Mouse (Mus musculus) spleen, postnatal 4 days (tissue): ENCODE results near the gene Csta1.
"Not testable (repeated sequence)": the region's sequence is repeated elsewhere in the genome, so short reads cannot be mapped to it uniquely, and the experiment has no call there.

Experiments used
- DNase-seq, 2 experiments: peaks; one replicate each; pipeline ENCODE4 v3.0.0; 2022; ENCODE audit warnings: low spot score in 2 of 2

The Csta1 gene

DNA sequence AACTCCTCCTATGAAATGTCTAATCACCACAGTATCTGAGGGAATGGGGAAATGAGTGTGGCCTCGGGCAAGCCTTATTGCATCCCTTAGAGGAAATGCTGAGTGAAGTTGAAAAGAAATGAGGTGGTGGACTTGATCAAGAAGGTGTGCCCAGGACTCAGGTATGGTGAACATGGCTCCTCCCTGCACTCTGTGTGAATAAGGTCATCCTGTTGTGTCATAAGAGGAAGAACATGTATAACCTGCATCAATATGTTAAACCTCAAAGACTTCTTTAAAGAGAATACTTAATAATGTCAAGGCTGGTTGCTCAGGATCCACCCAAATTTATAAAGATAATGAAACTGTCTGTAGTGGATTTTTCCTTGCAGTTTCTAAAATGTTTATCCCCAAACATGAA lies at the start of gene Csta1:
TSS of gene Csta1 (minus strand) at position 101 of the 400 bp plus-strand sequence.
- no peak for DNase-seq

DNA sequence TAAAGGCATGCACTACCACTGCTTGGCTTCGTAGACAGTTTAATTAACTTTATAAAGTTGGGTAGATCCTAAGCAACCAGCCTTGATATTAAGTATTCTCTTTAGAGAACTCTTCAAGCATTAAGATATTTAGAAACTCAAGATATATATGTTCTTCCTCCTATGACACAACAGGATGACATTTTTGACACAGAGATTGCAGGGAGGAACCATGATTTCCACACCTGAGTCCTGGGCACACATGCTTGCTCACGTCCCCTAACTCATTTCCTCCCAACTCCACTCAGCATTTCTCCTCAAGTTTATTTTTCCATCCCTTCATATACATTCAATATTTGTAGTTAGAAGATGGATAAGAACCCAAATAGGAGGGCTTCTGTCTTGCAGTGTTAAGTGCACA lies 48.9 kb upstream of the Csta1 start:
- DNase-seq, result no peak

DNA sequence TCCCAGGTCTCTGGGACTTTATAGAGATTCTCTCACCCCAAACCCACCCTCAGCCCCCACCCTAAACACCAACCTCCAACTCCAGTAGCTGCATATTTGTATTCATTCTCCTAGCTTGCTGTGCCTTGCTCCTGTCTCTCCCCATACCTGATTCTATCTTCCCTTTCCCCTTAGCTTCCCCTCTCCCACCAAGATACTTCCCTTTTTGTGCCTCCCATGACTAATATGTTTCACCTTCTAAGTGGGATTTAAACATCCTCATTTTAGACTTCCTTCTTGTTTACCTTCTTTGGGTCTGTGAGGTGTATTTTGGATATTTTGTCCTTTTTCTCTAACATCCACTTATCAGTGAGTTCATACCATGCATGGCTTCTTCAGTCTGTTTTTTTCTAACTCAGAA lies 45.1 kb upstream of the Csta1 start:
- no peak for DNase-seq

DNA sequence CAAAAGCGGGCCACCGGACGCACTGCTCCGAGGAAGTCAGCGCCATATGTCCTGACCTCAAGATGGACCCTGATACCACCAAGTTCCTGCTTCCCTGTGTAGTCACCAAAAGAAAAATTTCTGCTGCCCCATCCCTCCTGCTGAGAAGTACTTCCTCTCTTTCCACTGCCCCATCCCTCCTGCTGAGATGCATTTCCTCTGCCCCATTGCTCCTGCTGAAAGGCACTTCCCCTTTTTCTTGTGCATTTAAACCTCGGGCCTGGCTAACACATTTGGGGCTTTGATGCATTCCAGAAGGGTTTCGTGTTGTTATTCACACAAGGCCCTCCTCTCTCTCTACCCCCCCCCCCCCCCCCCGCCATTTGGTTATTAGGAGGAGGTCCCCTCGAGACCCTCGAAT lies 36.8 kb upstream of the Csta1 start:
- DNase-seq, result not testable (repeated sequence)

DNA sequence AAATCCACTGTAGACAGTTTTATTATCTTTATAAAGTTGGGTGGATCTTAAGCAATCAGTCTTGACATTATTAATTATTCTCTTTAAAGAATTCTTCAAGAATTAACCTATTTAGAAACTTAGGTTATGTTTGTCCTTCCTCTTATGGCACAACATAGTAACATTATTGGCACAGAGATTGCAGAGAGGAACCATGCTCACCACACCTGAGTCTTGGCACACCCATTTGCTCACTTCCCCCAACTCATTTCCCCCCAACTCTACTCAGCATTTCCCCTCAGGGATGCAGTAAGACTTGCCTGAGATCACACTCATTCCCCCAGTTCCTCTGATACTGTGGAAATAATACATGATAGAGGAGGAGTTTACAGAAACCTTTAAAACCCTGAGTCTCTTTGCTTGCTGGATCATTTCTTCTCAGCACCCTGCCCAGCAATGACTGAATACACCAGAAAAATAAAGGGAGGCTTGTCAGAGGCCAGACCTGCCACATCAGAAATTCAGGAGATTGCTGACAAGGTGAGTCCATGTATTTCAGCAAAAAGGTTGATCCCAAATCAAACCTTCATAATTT lies 25.4 kb upstream of the Csta1 start, which contains the start of gene Stfa2l1:
TSS of gene Stfa2l1 (plus strand) at position 410 of the 574 bp plus-strand sequence.
- no peak for DNase-seq

DNA sequence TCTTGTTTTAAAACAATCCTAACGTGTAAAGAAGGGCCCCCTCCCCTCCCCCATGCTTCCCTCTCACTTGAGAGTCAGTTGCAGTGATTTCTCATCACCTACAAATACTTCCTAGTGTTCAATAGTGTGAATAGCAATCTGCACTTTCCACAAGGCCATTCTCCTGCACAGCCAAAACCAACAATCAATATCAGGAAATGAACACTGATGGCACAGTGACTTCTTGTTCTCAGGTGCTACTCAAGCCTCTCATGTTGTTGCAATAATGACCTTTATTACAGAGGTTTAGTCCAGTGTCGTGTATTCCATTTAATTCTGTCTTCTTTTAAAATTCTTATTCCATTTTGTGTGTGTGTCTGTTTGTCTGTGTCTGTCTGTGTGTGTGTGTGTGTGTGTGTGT lies 7.2 kb upstream of the Csta1 start:
- no peak for DNase-seq

DNA sequence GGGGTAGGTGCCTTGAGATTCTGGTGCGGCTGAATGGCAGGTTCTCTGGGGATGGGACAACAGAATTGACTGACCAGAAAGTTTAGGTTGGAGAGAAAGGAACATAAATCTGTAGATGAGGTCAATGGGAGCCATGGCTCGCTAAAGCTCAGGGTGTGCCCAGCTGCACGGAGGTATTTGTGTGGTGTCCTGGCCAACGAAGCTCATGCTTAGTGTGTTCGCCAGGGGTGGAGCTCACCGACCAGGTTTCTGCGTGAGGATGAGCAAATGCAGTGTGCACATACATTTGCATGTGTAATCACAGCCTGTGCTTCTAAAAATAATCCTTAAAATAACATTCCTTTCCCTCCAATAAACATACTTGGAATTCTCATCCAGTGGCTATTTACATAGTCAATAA lies 2.9 kb downstream of the Csta1 start:
- no peak for DNase-seq

DNA sequence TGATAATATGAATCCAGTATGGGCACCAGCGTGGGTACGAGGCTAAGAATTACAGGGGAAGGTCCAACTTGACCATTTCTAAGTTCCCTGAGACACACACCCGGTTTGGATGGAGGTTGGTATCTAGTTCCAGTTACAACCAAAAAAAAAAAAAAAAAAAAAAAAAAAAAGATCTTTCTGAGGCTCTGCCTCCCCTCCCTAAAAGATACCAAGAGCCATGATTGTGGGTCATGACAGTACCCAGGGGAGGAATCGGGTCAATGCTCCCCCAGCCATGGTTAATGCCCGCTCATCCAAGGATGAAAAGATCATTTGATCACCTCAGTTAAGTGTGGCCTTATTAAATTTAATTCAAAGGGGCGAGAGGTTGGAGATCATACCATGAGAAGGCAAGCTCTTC lies 15.3 kb downstream of the Csta1 start:
- DNase-seq, result not testable (repeated sequence)

DNA sequence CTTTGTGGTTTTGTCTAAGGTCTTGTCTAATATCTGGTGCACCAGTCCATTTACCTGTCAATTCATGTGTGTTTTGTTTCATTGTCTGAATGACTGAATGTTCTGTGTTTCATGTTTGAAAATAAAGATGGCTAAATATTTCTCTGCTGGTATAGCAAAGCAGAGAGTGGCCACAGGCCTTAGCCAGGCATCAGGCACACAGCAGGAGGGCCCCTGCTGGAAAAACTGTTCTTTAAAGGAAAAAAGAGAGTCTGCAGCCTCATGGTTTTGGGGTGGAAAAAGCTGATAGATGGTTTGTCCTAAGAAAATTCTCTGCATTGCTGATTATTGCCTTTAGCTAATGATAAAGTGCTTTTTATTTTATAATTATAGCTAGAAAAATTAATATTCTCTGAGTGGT lies 19.6 kb downstream of the Csta1 start:
- DNase-seq, result not testable (repeated sequence)

DNA sequence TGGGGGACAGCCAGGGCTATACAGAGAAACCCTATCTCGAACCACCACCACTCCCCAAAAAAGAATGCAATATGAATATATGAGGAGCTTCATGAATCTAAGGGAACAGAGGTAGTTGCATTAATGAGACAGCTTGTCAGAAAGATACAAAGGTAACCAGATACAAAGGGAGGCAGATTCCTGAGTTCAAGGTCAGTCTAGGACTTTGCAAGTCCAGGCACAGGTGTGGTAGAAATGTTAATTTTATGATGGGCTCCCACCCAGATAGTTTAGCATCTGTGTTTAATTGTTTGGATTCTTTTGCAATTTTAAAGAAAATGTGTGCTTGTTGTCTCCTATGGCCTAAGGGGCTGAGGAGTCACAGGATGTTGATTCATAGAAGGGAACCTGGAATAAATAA lies 28.8 kb downstream of the Csta1 start:
- DNase-seq, result no peak

DNA sequence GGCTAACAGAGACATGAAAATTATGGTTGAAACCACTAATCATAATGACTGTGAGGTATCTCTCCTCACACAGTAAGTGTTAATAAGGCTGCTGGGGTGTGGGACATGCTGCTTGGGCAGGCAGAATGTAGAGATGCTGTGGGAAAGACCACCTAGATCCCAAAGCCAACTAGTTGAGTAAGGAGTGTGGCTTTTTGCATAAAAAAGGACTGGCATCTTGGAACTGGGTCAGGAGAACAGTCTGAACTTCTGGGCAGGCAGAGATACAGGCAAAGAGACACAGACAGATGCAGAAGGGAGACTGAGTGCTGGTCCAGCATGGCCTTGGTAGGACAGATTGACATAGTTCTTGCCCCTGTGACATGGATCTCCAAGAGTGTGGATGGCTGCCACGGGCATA lies 29.5 kb downstream of the Csta1 start:
- DNase-seq, result peak in 1 of 2 experiments; percentile 33

DNA sequence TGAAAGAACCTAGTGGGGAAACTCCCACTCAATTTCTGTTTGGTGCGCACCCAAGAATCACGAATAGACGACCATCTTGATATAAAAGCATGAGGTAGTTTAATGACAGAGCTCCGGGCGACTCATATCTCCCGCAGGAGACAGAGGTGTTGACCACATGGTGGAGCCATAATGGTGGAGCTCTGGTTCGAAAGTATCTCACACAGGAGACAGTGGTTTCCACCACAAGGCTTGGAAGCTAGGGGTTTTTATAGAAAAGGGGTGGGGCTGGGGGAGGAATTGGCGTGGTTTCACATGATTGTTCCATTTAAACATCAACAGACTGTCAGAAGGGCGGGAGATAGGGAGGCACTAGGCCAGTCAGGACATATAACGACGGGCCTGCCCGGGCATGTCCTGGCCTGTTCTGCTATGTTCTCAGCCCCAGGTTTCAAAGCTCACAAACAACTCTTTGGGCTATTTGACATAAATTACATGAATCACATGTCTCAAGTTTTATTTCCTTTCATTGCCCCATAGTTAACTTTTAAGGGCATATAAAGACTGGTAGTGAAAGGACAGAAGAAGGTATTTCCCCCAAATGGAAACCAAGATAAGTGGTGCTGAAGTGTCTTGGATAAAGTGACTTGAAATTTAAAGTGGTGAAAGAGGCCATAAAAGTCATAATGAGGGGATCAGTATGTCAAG lies 33.1 kb downstream of the Csta1 start:
- not testable (repeated sequence) for DNase-seq

DNA sequence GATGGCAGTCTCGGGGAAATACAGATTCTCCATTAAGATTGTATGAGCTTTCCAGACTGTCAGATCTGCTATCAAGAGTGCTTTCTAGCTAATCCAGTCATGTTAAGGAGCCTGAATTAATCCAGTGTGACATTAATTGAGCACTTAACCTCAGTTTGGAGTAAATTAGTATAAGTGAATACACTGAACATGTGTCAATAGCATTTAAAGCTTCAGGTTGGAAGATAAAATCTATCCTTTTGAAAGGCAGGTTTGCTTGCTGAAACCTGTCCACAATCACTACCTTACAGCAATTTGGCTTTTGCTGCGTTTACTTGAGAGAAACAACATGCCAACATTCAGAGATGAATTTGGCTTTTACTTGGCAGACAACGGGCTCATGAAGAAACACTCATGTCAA lies 37.0 kb downstream of the Csta1 start:
- no peak for DNase-seq

DNA sequence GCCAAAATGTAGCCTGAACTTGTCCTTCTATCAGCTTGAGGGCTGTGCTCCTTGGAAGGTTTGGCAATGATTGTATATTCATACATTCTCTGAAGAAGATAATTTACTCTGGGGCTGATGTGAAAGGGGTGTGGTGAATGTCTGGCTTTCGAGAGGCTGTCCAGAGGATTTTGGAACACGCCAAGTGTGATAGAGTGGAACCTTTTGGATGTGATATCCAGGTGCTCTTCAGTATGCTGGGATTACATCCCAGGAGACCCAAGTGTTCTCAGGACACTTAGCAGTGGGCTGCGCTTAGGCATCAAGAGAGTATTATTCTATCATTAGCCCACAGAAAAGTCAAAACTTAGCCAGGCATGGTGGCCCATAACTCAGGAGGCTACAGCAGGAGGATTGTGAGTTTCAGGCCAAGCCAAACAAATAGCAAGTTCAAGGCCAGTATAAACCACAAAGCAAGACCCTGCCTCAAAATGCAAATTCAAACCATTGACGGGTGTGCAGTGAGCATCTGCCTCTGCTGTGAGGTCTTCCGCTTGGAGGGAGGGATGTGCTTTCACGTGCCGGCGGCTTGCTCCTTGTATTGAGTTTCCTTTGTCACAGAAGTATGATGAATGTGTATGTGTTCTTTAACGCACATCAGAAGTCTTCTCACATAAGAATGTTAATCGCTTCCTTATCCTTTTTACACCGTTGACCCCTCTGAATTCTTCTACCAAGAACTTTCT lies 40.1 kb downstream of the Csta1 start:
- DNase-seq, result no peak

DNA sequence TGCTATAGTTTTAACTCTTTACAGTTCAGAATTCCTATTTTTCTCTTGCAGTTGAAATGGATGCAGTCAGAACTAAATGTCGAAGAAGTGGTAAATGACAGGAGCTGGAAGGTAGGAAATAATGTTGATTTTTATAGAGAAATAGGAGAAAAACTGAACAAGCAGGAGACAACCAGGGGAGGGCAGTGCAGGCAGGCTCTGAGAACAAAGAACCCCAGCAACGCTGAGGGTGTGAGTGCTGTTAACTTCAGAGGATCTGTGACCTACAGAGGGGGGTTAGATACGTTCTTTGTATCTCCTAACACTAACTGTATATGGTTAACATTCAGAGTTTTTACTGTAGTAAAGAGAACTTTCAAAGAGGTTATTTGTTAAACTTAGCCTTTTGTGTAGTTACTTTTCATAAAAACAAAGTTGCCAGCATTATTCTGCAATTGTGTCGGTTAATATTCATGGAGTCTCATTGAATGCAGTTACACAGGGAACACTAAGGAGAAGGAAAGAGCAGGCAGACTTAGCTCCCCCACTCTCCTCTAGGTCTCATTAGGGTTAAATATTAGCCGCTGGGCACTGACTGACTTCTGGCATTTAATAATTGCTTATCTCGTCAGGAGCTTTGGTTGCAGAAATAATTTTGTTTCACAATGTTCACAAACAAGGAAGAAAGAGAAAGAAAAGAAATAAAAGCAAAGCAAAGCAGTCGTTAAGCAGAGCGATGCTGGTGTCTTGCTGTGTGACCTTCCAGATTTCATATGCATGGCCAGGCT lies 41.0 kb downstream of the Csta1 start:
- no peak for DNase-seq

DNA sequence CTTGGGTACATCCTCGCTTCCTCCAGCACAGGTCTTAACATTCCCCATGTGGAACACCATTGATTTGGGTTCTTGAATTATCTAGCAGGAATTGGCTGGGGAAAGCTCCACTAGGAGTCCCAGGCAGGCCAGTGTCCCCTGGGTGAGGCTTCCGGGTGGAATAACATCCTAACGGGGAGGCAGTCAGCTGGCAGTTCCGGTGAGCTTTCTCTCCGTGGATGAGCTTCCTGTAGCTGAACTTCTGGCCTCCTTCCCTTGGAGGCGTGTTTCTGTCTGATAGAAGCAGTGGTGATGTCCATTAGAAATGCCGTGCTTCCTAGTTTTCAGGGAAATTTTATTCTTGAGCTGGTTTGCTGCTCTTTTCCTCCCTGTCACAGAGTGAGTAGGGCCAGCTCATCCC lies 42.0 kb downstream of the Csta1 start:
- DNase-seq, result no peak

DNA sequence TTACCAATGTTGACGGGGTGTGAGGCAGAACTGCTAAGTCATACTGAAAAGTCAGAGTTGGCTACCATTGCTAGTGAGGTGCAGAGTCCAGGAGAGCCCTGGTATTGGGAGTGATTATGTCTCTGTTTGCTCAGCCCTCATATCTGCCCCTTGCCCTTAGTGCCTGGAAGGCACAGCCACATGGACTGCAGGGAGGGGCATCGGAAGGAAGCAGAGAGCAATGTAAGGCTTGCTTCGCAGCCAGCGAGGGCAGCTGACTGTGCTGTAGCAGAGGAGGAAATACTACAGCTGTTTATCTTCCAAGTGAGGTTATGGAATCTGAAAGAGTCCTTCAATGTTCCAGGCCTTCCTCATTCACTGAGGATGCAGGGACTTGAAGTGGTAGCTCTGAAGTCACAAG lies 43.2 kb downstream of the Csta1 start:
- DNase-seq, result no peak

DNA sequence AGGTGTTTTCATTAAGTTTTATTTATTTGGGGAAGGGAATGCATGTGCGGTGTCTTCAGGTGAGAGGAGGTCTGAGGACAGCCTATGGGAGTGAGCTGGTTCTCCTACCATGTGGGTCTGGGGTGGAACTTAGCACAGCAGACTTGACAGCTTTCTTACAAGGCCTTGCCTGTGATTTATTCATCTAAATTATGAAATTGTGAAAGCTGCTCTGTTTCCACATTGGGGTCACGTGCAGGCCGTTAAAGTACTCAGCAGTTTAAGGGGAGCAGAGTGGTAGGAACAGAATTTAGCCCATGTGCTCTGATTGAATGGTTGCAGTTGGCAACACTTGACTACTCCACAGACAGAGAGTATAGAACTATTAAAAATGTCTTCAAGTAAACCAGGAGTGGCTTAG lies 51.1 kb downstream of the Csta1 start:
- no peak for DNase-seq

DNA sequence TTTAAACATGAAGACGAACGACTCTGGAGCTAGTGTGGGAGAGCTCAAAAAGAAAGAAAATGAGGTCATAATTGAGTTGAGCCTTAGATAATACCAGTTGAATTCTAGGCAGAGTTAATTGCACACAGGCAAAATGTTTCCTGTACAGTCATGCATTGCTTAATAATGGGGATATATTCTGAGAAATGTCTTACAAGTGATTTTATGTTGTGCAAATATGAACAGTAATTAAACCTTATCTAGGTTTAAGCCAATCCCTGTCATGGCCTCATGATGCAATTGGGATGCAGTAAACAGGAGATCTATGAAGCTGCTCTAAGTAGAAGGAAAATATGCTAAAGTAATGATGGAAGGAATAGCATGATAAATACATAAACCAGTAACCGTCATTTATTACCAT lies 56.3 kb downstream of the Csta1 start:
- DNase-seq, result no peak

DNA sequence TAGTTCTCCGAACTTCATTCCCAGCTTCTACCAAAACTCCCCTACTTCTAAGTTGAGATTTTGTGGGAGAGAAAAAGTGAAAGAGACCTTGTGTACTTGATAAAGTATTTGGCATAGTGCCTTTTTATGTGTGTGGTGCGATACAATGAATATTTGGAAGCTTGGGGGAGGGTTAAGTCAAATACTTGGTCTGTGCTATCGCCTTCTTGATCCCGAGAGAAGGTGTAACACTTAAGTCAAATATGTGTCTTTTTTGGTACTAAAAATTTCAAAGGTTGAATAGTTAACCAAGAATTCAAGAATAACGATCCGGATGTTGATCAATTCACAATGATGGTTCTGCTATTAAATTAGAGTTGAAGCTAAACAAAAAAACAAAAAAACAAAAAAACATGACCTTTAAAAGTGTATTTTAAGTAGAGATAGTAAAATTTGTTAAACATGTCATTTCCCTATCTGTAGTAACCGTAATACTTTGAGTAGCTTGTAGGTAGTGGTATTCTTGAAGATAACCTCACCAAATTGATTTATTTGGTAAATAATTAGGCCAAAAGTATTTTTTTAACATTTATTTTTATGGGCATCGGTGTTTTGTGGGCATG lies 58.5 kb downstream of the Csta1 start:
- DNase-seq, result no peak

DNA sequence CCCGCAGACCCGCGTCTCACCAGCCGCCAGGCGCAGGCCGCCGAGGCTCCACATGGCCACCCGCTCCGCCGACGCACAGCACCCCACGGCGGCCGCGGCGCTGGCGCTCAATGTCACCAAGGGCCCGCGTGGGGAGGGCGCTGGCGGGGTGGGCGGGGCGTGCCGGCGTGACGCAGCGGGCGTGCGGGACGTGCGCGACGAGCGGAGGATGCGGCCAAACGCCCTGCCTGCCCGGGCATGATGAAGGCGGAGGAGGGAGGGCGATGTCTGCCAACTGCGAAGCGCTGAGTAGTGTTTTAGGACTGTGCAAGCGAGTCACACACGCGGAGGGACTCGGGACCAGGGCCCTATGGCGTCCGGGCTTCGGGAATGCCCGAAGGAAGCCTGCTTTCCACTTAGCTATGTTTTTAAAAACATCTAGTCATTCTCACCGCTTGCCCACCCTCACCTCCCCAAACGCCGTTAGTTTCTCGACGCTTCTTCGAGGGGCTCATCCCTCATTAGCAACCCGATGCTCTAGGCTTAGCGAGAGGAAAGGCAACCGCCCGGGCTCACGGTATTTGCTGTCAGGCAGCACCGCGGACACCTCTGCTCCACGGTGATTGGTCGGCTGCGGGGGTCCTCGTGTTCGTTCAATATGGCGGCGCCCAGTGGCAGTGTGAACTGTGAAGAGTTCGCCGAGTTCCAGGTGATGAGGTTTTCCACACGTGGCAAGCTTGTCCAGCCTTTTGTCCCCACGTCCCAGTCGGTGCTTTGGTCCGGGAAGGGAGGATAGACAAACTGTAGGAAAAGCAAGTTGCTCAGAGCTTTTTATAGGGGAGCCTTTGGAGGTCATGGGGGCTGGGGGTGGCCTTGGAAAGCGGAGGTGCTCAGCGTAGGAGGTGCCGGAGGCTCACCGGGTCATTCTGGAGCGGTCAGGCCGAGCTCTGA lies 59.3 kb downstream of the Csta1 start, which contains the start of the genes Fam162a and Ccdc58:
TSS of gene Fam162a (minus strand) at position 145 of the 930 bp plus-strand sequence.
TSS of gene Ccdc58 (plus strand) at position 236 of the 930 bp plus-strand sequence.
- DNase-seq, result peak; percentile 91 to 96
